Mouse (Mus musculus): ENCODE measurements around the gene Dmrtc2.
"Not testable (repeated sequence)": the region's sequence is repeated elsewhere in the genome, so short reads cannot be mapped to it uniquely, and the experiment has no call there.

Dmrtc2 gene

DNA sequence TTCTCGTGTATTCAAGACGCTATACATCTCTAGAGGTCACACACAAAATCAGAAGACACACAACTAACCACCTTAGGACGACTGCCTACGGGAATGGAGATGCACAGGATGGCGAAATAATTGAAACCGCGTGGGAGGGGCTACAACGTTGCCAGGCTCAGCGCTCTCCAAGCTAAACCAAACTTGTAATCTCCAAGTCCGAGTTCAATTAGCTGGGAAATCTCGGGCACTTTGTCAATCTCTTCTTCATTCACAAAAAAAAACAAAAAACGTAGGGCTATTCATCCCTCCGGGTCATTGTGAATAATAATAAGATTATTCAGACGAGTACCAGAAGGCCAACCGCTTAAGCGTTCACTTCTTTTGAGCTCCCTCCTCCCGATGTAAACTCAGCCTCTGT lies 777 bp upstream of the Dmrtc2 start:
- no peak for DNase-seq (ENCODE audit: inconsistent ontology term)

DNA sequence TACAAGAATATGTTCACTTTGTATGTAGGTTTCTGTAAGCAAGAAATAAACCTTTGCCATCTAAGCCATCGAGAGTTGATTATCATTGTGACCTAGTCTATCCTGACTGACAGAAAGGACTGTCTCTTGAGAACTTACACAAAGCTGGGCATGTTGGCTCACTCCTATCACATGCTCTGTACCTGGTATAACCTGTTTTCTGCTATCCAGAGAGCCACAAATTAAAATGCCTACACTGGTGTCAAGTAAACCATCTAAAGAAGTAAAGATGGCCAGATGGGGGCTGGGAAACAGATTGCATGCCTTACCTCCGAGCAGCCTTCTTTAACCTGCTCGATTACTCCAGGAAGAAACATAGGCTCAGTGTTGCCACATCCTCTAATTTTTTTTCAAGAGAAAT lies 7.7 kb downstream of the Dmrtc2 start:
- DNase-seq (ENCODE audit: inconsistent ontology term): no peak

DNA sequence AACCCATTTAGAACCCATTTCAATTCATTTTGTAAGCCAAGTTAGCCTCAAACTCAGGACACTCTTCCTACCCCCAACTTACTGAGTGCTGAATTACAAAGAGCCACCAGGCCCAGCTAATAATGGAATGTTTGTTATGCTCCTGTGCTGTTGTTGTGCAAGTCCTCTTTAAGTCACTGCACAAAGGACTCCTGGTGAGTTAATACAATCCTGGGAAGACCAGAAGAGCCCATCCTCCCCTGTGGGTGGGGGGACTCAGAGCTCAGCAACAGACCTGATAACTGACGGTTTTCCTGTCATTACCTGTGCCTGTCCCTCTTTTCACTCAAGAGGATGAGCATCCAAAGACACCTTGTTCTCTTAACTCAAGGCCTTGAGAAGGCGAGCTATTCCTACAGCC lies 9.8 kb downstream of the Dmrtc2 start:
- no peak for DNase-seq (ENCODE audit: inconsistent ontology term)

DNA sequence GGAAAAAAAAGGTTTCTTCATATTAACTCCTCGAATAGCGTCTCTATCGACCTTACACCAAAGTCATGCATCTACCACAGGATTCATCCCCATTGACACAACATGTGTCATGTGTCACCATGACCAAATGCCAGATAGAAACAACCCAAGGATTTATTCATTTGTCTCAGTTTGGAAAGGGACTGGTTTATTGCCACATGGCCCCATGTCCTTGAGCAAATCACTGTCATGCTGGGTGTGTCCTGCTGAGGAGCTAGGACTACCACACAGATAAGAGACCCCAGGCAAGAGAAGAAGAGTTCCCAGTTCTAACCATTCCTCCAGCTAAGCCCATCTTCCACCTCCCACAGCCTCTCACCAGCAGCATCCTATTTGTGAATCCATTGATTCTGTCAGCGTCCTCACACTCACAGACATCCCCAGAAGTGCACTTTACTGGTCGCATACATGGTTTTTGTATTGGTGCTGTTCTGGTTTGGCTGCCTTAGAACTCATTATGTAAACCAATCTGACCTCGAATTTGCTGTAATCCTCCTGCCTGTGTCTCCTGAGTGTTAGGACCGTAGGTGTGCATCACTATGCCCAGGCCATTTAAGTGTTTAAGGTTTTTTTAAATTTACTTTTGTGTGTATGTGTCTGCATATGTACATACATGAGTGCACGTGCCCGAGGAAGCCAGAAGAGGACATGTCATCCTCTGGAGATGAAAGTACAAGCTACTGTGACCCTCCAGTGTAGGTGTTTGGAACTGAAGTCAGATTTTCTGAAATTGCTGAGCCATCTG lies 12.8 kb downstream of the Dmrtc2 start:
- DNase-seq (ENCODE audit: inconsistent ontology term): no peak

DNA sequence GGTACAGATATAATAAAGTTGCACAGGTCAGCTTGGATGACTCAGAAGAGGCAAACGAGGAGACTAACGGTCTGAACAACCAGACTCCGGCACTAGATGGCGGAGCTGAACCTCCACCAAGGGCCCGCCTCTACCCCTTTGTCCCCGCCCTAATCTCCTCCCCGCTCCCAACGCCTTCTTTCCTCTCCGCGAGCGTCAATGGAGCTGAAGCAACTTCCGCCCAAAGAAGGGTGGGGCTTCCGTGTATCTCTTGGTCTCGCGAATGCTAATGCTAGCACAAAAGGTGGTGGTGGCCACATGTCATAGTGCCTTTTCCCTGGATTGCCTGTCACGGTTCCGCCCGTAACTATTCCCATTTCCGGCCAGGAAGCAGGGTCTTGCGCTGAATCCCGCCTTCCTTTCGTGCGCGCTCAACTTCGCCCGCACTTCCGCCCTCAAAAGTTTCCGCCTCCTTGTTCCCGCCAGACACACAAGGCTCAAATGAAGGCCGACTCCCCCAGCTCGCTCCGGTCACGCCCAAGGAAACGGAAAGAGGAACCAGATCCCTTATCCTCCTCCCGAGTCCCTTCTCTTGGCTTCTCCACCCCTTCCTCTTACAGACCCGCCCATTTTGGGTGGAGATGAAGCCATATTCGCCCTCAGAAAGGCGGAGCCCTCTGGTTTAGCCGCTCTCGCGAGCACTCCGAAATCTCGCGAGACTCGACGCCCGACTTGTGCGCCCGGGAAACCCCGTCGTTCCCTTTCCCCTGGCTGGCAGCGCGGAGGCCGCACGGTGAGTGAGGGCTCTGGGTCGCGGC lies 14.2 kb downstream of the Dmrtc2 start, which contains the start of gene Rps19:
Rps19 (plus strand) TSS at position 476 of the 797 bp plus-strand sequence.
- DNase-seq (ENCODE audit: inconsistent ontology term): peak; percentile 99

DNA sequence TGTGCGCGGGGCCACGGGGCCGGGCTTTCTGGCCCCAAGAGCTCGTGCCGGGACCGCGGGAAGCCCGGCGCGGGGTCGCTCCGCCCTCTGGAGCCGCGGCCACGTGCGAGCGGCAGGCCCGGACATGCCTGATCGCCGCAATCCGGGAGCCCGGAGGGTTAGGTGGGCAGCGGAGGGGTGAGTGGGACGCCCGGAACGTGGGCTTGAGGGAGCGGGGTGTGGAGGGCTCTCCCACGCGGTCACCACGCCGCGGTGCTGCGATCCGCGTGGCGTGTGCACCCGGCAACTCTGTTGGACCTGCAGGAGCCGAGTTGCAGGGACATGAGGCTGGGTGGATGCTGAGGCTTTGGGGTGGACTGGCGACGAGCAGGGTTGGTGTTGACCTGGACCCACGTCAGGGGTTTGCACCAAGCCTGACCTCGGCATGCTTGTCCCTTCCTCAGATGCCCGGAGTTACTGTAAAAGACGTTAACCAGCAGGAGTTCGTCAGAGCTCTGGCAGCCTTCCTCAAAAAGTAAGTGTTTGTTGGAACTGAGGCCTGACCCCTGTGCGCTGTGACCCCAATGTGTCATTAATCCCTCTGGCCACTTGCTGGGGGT lies 14.9 kb downstream of the Dmrtc2 start:
- no peak for DNase-seq (ENCODE audit: inconsistent ontology term)

DNA sequence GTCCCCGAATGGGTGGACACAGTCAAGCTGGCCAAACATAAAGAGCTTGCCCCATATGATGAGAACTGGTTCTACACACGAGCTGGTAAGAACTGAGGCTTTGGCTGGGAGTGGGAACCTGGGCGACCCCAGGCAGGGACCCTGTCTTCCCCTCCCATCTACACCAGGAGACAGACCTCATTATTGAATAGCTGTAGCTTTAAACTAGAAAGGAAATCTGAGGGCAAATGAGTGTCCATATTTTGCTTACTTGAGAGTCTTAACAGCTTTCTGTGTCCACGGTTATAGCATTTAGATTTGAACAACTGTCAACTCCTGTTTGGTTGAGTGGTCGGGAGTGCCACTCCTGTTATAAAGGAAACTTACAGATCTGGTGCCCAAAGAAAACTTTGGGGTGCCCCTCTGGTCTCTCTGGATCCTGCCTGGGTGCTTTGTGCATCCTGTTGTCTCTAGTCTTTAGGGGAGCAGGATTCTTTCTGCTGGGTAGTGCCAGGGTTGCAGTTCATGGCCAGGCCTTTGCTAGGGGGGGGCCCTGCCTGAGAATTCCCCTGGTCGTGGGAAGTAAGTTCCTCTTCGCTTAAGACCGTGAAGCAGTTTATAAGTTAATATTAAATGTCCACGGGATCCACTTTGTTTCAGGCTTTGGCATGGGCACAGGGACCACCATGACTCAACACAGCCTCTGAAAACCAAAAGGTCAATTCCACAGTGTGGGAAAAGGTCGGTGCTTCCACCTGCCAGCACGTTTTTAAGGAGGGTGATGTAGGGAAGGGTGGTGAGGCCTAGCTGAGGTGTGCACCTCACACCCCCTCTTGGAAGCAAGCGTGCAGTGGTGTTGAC lies 15.8 kb downstream of the Dmrtc2 start:
- no peak for DNase-seq (ENCODE audit: inconsistent ontology term)

DNA sequence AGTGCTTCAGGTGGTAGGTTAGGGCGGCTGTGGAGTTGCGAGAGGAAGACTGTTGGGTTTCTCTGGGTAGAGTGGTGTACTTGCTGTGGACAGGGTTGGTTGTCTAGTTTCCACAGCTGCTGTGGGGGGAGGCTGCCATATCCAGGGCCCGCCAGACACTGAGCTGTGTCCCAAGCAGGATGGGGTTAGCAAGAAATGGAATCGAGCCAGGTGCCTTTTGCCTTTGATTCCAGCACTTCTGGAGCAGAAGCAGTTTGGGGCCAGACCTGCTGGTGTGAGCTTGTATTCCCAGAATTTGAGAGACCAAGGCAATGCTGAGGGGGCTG lies 16.4 kb downstream of the Dmrtc2 start:
- DNase-seq (ENCODE audit: inconsistent ontology term): no peak

DNA sequence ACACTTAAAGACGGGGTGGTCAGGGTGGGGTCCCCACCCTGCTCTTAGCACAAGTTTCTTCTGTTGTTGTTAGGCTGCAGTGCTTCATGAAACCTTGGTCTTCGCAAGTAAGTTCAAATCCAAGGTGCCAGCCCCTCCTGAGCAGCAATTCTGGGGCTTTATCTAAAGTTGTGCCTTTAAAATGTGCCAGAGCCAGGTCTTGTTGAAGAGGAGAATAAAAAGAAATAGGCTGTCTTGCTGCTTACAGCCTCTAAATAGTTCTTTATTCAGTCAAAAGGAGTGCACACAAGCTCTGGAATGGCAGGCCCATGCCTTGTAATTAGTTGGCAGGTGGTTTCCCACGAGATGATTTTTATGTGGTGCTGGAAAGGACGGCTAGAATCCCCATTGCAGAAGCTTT lies 17.2 kb downstream of the Dmrtc2 start:
- DNase-seq (ENCODE audit: inconsistent ontology term): no peak

DNA sequence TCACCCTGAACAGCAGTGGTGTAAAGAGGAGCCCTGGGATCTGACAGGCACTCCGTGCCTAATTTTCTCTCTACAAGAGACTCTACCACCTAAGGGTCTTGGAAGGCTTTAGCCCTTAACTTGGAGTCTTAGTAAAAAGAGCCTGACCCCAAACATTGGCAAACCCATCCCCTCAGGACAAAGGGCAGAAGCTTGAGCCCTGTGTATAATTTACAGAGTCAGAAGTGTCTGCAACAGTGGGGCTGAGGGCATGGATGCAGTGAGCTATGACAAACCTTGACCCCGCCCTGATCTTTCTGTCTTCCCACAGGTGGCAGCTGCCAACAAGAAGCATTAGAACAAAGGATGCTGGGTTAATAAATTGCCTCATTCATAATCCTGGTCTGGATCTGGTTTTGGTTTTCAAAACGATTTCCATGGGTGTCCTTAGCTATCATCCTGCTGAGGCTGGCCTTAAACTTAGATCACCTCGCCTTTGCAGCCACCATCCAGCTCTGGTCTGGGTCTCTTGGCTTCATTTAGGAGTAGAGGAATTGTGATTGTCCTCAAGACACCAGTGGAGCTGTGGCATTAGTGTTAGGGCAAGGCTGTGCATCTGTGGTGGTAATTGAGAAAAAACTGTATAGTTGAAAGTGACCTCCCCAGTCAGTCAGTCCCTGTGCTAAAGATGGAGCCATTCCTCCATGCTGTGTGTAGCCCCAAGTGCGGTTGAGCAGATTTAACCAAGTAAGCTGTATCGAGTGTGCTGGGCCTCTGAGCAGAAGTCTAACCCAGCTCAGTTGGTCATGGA lies 19.8 kb downstream of the Dmrtc2 start:
- DNase-seq (ENCODE audit: inconsistent ontology term): no peak

DNA sequence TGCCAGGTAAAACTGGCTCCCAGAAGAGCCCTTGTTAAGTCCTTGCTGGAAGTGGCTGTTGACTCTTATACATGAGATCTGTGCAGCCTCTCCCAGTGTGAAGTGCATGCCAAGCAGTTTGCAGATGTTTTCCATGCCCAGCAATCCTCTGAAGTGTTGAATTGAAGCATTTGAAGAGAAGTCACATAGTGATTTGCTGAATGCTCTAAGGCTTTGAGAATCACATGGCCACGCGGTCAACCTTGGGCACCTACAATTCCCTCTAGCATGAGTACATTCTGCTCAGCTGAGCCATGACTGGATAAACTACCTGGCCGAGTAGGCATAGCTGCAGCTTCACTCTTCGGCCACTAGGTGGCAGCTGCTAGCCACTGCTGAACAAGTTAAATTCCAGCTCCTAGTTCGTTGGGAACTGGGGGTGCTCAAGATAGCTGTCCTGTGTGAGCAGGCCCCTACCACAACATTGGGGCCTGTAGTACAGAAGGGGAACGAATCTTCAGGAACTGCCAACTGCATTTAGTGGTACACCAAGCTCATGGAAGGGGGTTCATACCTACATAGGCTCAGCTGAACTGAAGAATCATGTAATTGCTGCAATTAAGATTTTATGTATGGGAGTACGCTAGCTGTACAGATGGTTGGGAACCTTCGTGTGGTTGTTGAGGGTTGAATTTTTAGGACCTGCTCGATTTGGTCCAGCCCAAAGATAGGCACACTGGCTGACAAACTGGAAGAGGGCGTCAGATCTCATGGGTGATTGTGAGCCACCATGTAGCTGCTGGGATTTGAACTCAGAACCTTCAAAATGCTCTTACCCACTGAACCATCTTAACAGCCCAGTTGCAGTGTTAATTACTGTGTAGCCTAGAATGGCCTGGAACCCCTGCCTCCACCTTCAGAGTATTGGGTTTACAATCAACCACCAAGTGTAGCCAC lies 20.7 kb downstream of the Dmrtc2 start:
- peak; percentile 52 for DNase-seq (ENCODE audit: inconsistent ontology term)

DNA sequence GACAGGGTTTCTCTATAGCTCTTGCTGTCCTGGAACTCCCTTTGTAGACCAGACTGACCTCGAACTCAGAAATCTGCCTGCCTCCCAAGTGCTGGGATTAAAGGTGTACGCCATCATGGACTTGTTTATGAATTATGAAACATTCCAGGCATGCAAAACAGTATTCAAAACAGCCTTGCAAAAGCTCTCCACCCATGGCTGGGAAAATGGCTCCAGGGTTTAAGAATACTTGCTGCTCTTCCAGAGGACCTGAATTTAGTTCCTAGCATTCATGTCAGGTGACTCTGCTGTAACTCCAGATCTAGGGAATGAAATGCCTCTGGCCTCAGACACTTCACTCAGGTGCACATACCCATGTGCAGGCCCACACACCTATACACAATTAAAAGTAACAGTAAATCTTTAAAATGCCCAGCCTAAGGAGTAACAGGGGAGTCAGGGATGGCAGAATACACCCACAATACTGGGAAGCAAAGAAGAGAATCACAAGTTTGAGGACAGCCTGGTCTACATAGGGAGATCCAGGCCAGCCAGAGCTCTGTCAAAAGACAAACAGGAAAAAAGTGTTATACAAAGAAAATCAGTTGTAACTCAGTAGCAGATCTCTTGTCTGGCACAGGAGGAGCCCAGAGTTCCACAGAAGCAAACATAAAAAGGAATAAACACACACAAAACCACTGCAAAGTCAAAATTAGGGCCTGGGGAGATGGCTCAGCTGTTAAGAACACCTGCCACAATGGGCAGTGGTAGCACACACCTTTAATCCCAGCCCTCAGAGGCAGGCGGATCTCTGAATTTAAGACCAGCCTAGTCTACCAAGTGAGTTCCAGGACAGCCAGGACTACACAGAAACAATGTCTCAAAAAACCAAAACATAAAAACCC lies 21.6 kb downstream of the Dmrtc2 start:
- no peak for DNase-seq (ENCODE audit: inconsistent ontology term)

DNA sequence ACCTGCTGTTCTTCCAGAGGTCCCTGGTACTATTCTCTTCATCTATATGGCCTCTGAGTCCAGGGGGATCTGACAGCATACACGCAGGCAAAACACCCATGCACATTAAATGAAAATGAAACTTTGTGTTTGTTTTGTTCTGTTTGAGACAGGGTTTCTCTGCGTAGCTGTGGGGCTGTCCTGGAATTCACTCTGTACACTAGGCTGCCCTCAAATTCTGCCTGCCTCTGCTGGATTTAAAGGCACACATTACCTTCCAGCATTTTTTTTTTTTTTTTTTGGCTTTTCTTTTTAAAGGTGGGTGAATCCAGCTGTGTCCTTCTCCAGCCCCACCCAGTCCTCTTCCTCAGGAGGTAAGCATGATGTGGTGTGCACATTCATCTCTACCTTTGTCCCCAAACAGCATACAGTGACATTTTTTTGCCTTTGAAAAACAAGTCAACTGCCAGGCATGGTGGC lies 22.3 kb downstream of the Dmrtc2 start:
- DNase-seq (ENCODE audit: inconsistent ontology term): no peak

DNA sequence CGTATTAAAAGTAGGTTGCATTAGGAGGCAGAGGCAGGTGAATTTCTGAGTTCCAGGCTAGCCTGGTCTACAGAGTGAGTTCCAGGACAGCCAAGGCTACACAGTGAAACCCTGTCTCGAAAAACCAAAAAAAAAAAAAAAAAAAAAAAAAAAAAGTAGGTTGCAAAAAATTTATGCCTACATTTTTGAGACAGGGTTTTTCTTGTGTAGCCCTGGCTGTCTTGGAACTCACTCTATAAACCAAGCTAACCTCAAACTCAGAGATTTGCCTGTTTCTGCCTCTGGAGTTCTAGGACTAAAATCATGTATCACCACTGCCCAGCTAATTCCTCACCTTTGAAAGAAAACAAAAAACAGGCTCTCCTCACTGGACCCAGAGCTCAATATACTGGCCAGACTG lies 25.9 kb downstream of the Dmrtc2 start:
- not testable (repeated sequence) for DNase-seq (ENCODE audit: inconsistent ontology term)

DNA sequence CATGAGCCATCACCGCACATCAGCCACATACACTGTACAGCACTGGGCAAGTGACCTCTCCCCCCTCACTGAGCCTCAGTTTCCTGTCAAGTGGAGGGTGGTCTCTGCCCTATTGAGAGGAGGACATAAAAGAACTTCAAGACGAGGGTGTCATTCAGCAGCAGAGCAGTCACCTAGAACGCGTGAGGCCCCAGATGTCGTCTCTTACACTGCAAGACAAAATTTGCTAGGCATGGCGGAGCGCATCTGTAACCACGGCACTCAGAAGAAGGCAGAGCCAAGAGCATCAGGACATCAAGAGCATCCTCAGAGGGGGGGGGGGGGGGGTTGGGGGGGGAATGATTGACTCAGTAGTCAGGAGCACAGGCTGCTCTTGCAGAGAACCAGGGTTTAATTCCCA lies 26.4 kb downstream of the Dmrtc2 start:
- no peak for DNase-seq (ENCODE audit: inconsistent ontology term)

DNA sequence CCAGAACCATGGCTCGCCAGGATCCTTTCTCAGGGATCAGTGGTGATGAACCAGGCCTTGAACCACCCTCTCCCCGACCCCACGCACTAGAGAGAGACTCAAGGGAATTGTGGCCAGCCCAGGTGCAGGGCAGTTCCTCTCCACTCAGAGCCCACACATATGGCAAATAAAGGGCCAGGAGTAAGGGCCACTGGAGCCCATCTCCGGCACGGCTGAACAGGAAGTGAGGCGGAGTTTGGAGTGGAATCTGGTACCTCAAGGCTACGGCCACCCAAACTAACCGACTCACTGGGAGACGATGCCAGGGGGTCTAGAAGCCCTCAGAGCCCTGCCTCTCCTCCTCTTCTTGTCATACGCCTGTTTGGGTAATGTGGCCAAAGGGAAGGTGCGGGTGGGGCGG lies 27.4 kb downstream of the Dmrtc2 start, which contains the start of gene Cd79a:
Cd79a (plus strand) TSS at position 158 of the 400 bp plus-strand sequence.
- DNase-seq (ENCODE audit: inconsistent ontology term): no peak

DNA sequence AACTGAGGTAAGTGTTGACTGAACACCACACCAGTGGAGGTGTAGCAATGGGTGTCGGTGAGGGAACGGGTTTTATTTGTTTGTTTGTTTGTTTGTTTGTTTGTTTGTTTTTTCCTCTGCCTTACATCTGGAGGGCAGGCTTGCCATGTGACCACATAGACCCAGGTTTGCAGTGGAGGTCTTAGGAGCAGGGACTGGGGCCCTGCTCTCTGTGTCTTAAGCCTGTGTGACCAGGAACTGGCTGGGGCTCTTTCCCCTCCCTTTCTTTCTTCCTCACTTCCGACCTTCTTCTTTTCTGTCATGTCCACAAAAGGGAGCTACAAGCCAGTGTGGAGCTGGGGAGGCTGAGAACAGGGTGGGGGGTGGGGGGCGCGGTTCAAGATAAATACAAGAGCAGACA lies 28.1 kb downstream of the Dmrtc2 start:
- no peak for DNase-seq (ENCODE audit: inconsistent ontology term)

DNA sequence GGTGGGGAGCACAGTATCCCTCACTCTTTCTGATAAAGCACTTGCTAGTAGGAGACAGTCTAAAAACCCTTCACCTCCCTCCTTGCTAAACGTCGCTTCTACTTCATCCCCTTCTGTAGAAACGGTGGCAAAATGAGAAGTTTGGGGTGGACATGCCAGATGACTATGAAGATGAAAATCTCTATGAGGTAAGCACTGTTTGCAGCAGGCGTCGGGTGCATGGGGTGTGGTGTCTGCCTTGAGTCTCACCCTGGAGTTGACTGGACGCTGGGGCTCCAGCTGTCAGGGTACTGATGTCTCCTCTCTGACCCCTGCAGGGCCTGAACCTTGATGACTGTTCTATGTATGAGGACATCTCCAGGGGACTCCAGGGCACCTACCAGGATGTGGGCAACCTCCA lies 31.3 kb downstream of the Dmrtc2 start:
- no peak for DNase-seq (ENCODE audit: inconsistent ontology term)

DNA sequence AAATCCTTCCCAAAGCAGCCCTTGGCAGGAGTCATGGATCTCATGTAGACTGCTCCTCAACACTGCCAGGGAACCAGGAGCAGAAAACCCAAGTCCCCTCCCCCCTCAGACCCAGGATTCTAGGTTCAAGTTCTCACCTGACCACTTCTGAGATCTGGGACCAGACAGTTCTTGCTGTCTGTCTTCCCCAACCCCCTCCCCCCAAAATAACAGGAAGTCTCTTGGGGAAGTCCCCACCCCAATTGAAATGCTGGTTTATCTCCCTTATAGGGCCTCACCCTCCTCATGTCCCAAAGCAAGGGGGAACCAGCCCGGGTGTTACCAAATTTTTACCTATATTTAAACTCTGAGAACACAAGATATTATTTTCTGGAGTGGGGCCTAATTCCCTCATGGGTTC lies 32.0 kb downstream of the Dmrtc2 start:
- DNase-seq (ENCODE audit: inconsistent ontology term): no peak
